Mouse (Mus musculus): ENCODE data around the gene Fam53b. TPM values are rescaled to one million over a fixed set of nuclear protein-coding genes. Genes with fewer than 3 reads are reported as not detected.

Fam53b gene
- polyA plus RNA-seq, 2 experiments = 12.9 to 20.0 TPM

GRCm38 (mm10) chr7:132761409-132761808, 52.3 kb downstream of the Fam53b start:
- TF ChIP-seq EP300 (IDR thresholded peaks at IDR 0.05; ENCODE audit: low read depth) (no peak), CTCF (IDR thresholded peaks at IDR 0.05; ENCODE audit: low read depth) (no peak)
- 83% methylated on average over 2 of the region's 2 CpGs for WGBS (ENCODE audit: insufficient replicate concordance)
- H3K36me3 ChIP-seq (replicated peaks; ENCODE audit: control insufficient read depth, insufficient read depth, low read depth) = peaks cover 76% of the 10 kb centered on the region
- ATAC-seq (ENCODE audit: insufficient read depth) (no peak), DNase-seq (ENCODE audit: low read depth in 3 of 3, low spot score in 3 of 3) (no peak)
- no peaks in the 10 kb centered on the region for H3K9me3 ChIP-seq (ENCODE audit: control insufficient read depth, low read length)
- H3K4me3 ChIP-seq (ENCODE audit: insufficient read depth in 1 of 2, low read depth in 2 of 2, low read length in 2 of 2) = no peak overlapping the region
- peaks cover 17 to 21% of the 10 kb centered on the region in 2 experiments for H3K4me1 ChIP-seq (replicated peaks; ENCODE audit: control insufficient read depth in 2 of 2, insufficient read depth in 2 of 2, low read length in 1 of 2)
- H3K4me2 ChIP-seq (ENCODE audit: low read depth) = no peak overlapping the region
- no peaks in the 10 kb centered on the region for H3K27me3 ChIP-seq (ENCODE audit: control insufficient read depth, insufficient read depth, low read length)
- H3K9ac ChIP-seq (replicated peaks) = no peak overlapping the region
- H3K27ac ChIP-seq = no peak overlapping the region

- Histone ChIP-seq H3K4me1 (replicated peaks; ENCODE audit: control insufficient read depth in 2 of 2, insufficient read depth in 2 of 2, low read length in 1 of 2) (peaks cover 10 to 14% of the 10 kb centered on the region in 2 experiments), H3K27me3 (ENCODE audit: control insufficient read depth, insufficient read depth, low read length) (no peaks in the 10 kb centered on the region), H3K27ac (no peak overlapping the region), H3K9ac (replicated peaks) (no peak overlapping the region), H3K4me3 (ENCODE audit: insufficient read depth in 1 of 2, low read depth in 2 of 2, low read length in 2 of 2) (no peak overlapping the region), H3K9me3 (ENCODE audit: control insufficient read depth, low read length) (no peaks in the 10 kb centered on the region), H3K4me2 (ENCODE audit: low read depth) (no peak overlapping the region), H3K36me3 (replicated peaks; ENCODE audit: control insufficient read depth, insufficient read depth, low read depth) (peaks cover 82% of the 10 kb centered on the region)
- no peak for ATAC-seq (ENCODE audit: insufficient read depth)
- DNase-seq (ENCODE audit: low read depth in 3 of 3, low spot score in 3 of 3) = no peak
- TF ChIP-seq EP300 (IDR thresholded peaks at IDR 0.05; ENCODE audit: low read depth) (no peak), CTCF (IDR thresholded peaks at IDR 0.05; ENCODE audit: low read depth) (no peak)
- 94% methylated on average over 6 of the region's 6 CpGs for WGBS (ENCODE audit: insufficient replicate concordance)
Observed at GRCm38 (mm10) chr7:132760589-132761180, 53.0 kb downstream of the Fam53b start.

- peaks cover 5 to 9% of the 10 kb centered on the region in 2 experiments for H3K4me1 ChIP-seq (replicated peaks; ENCODE audit: control insufficient read depth in 2 of 2, insufficient read depth in 2 of 2, low read length in 1 of 2)
- H3K4me2 ChIP-seq (ENCODE audit: low read depth) = no peak overlapping the region
- H3K9ac ChIP-seq (replicated peaks) = no peak overlapping the region
- DNase-seq (ENCODE audit: low read depth in 3 of 3, low spot score in 3 of 3) = no peak
- H3K9me3 ChIP-seq (ENCODE audit: control insufficient read depth, low read length) = no peaks in the 10 kb centered on the region
- no peaks in the 10 kb centered on the region for H3K27me3 ChIP-seq (ENCODE audit: control insufficient read depth, insufficient read depth, low read length)
- no peak for ATAC-seq (ENCODE audit: insufficient read depth)
- no peak overlapping the region for H3K4me3 ChIP-seq (ENCODE audit: insufficient read depth in 1 of 2, low read depth in 2 of 2, low read length in 2 of 2)
- WGBS (ENCODE audit: insufficient replicate concordance) = 89% methylated on average over 6 of the region's 6 CpGs
- no peak overlapping the region for H3K27ac ChIP-seq
- TF ChIP-seq CTCF (IDR thresholded peaks at IDR 0.05; ENCODE audit: low read depth) (no peak), EP300 (IDR thresholded peaks at IDR 0.05; ENCODE audit: low read depth) (no peak)
- H3K36me3 ChIP-seq (replicated peaks; ENCODE audit: control insufficient read depth, insufficient read depth, low read depth) = peaks cover 83% of the 10 kb centered on the region
Observed at GRCm38 (mm10) chr7:132759926-132760325, 53.8 kb downstream of the Fam53b start.

- Histone ChIP-seq H3K4me3 (ENCODE audit: insufficient read depth in 1 of 2, low read depth in 2 of 2, low read length in 2 of 2) (no peak overlapping the region), H3K4me2 (ENCODE audit: low read depth) (no peak overlapping the region), H3K9me3 (ENCODE audit: control insufficient read depth, low read length) (no peaks in the 10 kb centered on the region), H3K27me3 (ENCODE audit: control insufficient read depth, insufficient read depth, low read length) (no peaks in the 10 kb centered on the region), H3K4me1 (replicated peaks; ENCODE audit: control insufficient read depth in 2 of 2, insufficient read depth in 2 of 2, low read length in 1 of 2) (peaks cover 9 to 12% of the 10 kb centered on the region in 2 experiments), H3K27ac (no peak overlapping the region), H3K9ac (replicated peaks) (no peak overlapping the region), H3K36me3 (replicated peaks; ENCODE audit: control insufficient read depth, insufficient read depth, low read depth) (peaks cover 83% of the 10 kb centered on the region)
- TF ChIP-seq EP300 (IDR thresholded peaks at IDR 0.05; ENCODE audit: low read depth) (no peak), CTCF (IDR thresholded peaks at IDR 0.05; ENCODE audit: low read depth) (no peak)
- 95% methylated on average over 22 of the region's 22 CpGs for WGBS (ENCODE audit: insufficient replicate concordance)
- no peak for ATAC-seq (ENCODE audit: insufficient read depth)
- no peak for DNase-seq (ENCODE audit: low read depth in 3 of 3, low spot score in 3 of 3)
Observed at GRCm38 (mm10) chr7:132759405-132759891, 54.2 kb downstream of the Fam53b start.

GRCm38 (mm10) chr7:132758875-132759274, 54.8 kb downstream of the Fam53b start:
- Histone ChIP-seq H3K27me3 (ENCODE audit: control insufficient read depth, insufficient read depth, low read length) (no peaks in the 10 kb centered on the region), H3K9me3 (ENCODE audit: control insufficient read depth, low read length) (no peaks in the 10 kb centered on the region), H3K4me1 (replicated peaks; ENCODE audit: control insufficient read depth in 2 of 2, insufficient read depth in 2 of 2, low read length in 1 of 2) (peaks cover 10 to 17% of the 10 kb centered on the region in 2 experiments), H3K36me3 (replicated peaks; ENCODE audit: control insufficient read depth, insufficient read depth, low read depth) (peaks cover 82% of the 10 kb centered on the region), H3K27ac (no peak overlapping the region), H3K4me2 (ENCODE audit: low read depth) (no peak overlapping the region), H3K4me3 (ENCODE audit: insufficient read depth in 1 of 2, low read depth in 2 of 2, low read length in 2 of 2) (no peak overlapping the region), H3K9ac (replicated peaks) (no peak overlapping the region)
- TF ChIP-seq CTCF (IDR thresholded peaks at IDR 0.05; ENCODE audit: low read depth) (no peak), EP300 (IDR thresholded peaks at IDR 0.05; ENCODE audit: low read depth) (no peak)
- no peak for ATAC-seq (ENCODE audit: insufficient read depth)
- 76% methylated on average over 5 of the region's 5 CpGs for whole genome bisulfite sequencing (ENCODE audit: insufficient replicate concordance)
- DNase-seq (ENCODE audit: low read depth in 3 of 3, low spot score in 3 of 3) = no peak

All from liver, embryonic 14.5 days (tissue).